Mouse (Mus musculus): ENCODE data around the gene Utp15.

The Utp15 gene

DNA sequence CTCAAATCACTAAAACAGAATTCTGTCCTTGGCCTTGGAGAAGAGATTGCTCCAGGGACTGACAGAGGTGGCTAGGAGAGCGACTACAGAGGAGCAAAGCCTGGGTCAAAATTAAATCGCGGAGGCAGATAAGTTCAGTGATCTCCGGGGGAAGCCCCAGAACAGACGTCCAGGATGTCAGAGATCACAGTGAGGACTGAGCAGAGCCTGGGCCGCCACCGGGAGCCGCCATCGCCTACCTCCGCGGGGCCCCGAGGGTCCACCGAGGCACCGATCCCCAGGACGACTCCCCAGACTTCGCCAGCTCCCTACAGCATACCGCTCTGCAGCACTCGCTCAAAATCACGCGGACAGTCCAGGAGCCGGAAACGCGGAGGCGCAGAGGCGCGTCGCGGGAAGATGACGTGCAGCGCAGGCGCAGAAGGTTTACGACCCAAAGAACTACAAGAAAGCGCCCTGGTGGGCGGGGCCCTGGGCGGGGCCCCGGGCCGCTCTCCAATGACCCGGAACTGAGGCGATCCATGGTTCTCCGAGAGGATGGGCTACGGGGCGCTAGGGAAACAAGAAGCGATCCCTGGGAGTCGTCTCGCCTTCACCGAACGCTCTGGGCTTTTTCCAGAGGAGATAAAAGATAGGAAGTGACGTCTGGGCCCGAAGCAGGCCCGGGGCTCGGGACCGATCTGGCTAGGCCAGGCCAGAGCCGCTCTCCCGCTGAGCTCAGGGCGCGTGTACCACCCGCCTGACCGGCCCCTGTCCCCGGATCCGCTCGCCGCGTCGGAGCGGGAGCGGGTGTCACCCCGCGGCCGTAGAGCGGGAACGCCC lies at the start of gene Utp15, which contains the start of gene Ankra2:
Utp15 (minus strand) TSS at position 406 of the 822 bp plus-strand sequence.
Ankra2 (plus strand) TSS at position 439 of the 822 bp plus-strand sequence.
- peak; percentile 97 to 98 for DNase-seq

DNA sequence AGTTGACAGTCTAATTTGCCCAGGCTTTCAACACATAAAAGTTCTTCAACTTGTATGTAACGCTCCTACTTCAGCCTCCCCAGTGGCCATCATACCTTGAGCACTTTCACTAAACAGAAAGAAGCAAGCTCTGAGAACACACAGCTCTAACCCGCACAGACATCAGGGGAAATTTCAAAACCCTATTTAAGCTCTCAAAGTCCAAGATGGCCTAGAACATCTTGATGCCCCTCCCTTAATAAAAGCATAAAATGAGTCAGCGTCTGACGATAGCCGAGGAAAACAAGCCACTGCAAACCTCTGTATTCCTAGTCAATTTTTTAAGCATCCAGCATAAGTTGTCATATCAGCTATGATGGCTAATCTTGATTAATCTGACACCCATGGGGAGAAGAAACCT lies 48.8 kb upstream of the Utp15 start:
- DNase-seq = no peak

DNA sequence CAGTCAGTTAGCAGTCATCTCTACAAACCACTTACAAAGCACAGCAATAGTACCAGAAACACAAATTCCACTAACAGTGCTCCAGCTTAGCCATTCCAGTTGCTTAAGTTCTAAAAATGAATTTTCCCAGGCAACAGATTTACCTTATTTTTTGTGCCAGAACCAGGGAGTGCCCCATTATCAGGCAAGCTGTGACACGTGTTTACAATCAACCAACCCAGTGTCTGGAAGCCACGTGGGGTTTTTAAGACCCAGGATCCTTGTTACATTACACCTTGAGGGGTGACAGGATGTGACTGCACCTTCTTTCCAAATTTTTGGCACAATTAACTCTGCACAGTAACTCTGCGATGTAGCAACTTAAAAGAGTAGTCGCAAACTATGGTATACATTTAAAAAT lies 45.9 kb upstream of the Utp15 start:
- no peak for DNase-seq

DNA sequence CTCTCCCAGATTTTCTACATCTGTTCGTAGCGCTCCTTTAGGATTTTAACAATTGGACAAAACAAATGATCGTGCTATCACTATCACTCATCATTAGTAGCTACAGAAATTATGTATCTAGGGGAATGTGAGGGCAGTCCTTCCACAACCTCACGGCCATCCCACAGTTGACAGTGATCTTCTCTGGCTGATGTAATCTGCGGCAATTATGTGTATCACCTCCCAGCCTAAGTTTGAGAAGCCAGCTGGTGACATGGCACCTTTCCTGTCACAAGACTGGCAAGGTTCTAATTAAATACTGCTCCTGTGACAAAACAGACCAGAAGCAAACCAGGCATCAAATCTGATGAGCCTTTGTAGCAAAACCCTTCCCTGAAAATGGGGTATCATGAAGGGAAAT lies 45.2 kb upstream of the Utp15 start:
- DNase-seq = no peak

DNA sequence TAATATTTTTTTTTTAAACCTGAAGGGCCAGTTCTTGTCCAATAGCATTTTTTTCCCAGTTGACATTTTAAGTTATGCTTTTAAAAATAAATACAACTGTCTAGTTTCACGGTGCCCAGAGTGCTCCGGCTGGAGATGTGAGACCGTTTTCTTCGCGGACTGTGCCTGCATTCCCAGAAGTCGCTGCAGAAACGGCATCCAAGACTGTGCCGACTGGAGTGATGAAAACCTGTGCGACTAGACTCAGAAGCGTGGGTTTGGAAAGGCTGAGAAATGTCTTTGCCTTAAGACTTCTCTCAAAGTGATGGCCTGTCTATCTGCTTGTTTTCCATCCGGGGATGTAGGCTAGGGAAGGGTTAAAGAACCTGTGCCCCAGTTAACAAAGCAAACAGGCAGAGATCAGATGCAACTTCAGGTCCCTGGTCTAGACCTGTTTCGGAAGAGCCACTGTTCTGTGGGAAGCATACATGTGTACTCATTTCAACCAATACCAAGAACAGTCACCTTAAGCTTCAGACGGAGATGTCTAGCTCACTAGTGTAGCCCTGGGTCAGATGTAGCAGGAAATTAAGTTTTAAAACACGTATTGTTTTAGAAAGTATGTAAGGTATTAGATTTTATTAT lies 44.1 kb upstream of the Utp15 start:
- no peak for DNase-seq

DNA sequence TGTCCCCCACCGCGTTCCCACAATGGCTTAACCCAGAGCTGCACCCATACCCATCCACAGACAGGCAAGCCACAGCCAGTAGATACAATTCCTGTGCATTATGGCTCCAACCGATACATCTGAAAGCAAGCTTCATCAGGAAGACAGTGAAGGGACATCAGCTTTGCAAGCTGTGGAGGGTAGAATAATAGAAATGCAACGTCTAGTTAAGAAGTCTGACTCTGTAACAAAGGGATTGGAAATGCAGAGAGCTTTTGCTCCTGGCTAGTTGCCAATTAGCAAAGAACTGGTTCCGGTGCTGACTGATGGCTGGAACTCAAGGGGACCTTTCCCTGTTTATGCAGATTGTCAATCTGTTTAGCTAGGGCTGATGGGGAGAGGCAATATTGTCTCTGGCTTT lies 43.6 kb upstream of the Utp15 start:
- no peak for DNase-seq

DNA sequence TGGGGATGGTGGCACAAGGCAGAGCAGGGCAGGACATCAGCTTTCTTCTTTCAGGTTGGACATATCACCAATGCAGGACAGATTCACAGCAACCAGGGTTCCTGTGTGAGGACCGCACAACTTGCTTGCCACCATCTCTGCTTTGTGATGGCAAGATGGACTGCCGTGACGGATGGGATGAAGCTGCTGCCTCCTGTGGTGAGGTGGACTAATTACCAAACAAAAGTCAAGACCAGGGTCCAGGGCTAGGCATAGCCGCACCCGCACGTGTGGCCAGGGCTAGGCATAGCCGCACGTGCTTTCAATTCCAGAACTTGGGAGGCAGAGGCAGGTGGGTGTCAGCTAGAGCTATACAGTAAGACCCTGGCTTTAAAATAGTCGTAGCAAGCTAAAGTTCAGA lies 42.4 kb upstream of the Utp15 start:
- no peak for DNase-seq

DNA sequence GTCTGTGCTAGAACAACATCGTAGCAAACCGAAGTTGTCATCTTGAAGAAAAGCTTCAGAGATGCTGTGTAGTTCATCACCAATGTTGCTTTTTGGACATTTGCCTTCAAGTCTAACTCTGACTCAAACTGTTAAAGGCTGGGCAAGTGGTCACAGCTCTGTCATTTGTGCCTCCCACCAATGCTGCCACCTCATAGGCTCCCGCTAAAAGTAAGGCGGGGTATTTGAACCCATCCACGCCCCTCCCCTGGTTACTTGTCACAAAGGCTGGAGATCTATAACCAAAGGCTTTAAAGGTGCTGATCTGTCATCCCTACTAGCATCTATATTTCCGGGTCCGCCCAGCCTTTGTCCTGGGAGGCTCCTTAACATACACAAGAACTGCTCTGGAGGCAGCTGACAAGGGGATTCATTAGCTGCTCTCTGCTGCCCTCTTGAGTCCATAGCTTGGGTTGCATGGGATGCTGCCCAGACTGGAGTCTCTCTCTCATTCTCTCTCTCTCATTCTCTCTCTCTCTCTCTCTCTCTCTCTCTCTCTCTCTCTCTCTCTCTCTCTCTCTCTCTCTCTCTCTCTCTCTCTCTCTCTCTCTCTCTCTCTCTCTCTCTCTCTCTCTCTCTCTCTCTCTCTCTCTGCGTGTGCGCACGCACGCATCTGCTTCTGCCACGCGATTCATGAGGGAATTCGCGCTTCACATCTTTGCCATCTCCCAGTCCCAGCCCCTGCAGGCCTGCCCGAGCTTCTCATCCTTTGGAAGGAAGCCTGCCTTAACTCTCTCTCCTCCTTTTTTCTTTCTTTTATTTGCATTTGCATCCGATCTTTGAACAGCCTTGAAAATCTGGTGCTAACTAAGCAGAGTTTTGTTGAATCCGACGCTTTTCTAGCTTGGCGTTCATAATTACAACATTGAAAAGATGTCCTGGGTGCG lies 36.3 kb upstream of the Utp15 start:
- peak; percentile 78 for DNase-seq

DNA sequence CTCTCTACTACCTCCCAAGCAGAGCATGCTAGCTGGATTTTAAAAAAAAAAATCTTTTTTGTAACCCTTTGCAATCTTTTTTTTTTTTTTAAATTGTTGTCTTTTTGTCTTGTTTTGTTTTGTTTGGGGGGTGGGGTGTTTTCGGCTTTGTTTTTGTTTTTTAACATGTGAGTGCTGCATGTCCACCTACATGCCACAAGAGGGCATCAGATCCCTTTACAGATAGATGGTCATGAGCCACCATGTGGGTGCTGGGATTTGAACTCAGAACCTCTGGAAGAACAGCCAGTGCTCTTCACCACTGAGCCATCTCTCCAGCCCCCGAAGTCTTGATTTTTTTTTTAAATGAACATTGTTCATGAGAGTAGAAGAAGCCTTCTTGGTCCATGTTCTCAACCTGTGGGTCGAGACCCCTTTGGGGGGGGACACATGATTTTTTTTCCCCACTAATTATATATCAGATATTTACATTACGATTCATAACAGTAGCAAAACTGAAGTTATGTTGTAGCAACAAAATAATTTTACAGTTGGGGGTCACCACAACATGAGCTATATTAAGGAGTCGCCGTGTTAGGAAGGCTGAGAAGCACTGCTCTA lies 35.1 kb upstream of the Utp15 start:
- DNase-seq = no peak

DNA sequence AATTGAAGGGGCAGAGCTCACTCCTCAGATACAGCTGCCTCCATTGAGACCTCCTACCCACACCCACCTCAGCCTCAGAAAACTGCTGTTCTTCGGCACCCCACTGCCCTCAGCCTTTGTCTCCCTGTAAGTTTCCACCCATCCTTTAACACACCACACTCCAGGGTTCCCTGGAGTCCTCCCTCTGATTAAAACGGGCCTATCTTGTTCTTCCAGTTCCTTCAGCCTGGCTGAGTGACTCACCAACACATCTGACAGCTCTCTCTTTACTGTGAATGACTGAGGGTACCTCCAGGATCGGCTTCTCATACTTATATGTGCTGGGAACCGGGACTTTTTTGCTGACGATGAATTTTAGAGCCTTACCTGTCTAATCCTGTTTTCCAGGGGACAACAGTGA lies 33.2 kb upstream of the Utp15 start:
- DNase-seq = no peak

DNA sequence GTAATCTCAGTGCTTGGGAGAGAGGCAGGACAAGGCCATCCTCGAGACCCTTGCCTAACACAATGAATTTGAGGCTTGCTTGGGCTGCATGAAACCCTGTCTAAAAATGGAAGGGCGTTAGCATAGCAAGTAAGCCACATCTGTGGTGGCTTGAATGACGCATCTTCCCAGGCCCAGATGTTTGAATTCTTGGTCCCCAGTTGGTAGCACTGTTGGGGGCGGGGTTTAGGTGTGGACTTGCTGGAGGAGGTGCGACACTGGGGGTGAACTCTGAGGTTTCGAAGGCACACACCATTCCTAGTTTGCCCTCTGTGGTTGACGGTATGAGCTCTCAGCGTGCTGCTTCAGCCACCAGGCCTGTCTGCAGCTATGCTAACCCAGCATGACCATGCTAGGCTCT lies 28.9 kb upstream of the Utp15 start:
- DNase-seq = no peak

DNA sequence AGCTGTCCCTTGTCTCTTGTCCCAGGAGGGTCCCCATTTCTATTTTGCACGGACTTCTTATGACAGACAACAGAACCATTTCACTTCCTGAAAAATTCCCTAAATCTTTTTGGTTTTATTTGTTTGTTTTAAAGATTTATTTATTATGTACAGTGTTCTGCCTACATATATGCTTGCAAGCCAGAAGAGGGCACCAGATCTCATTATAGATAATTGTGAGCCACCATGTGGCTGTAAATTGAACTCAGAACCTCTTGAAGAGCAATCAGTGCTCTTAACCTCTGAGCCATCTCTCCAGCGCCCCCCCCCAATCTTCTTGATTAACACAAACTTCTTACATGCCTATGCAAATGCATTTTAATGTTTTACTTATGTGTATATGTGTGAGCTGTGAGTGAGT lies 27.9 kb upstream of the Utp15 start:
- DNase-seq = no peak

DNA sequence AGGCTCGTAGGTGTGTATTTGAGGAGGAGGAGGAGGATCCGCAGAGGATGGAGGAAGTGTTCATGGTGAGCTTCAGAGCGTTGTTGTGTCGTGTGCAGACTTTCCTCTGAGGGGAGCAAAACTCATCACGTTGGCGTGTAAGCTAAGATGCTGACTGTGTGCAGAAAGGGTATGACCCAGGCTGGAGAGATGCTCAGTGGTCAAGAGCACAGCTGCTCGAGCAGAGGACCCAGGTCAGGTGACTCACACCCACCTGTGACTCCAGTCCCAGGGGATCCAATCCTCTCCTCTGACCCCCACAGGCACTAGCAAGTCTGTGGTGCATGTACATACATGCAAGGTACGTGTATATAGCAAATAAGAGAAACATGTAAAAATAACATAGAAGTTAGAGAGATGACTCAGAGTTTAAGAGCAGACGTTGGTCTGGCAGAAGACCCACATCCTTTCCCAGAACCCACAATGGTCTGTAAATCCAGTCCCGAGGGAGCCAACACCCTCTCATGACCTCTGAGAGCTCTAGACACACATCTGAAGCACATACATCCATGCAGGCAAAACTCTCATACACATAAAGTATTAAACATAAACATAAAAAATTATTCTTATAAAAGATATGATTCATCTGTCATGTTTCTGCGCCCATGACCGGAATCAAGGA lies 18.3 kb upstream of the Utp15 start:
- DNase-seq = no peak

DNA sequence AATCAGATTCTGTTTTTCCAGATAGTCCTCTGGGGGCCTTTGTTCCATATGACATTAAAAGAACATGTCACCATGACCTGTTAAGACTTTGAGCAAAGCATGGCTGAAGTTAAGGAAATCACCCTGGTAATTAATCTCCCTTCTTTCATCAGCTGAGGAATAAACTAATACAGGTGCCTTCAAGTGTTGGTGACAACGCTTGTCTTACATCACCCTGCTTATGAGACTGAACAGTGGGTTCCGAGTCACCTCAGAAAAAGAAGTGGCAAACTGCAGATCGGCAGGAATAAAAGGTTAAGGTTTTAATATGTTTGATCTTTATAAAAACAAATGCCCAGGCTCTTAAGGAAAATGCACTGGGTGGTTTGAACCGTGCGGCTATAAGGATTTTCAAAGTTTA lies 16.8 kb upstream of the Utp15 start, which contains the start of gene Gm21976:
Gm21976 (plus strand) TSS at position 202 of the 400 bp plus-strand sequence.
- DNase-seq = no peak

DNA sequence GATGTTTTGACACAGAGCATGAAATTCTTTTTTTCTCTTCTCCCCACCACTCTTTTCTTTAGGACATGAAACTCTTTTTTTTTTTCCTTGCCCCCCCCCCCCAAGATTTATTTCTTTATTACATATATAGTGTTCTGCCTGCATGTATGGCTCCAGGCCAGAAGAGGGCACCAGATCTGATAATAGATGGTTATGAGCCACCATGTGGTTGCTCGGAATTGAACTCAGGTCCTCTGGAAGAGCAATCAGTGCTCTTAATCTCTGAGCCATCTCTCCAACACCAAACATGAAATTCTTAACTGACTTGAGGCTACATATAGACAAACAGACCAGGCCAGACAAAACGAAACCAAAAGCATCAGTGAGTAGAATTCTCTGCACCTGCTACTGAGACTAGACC lies 14.7 kb upstream of the Utp15 start:
- DNase-seq = no peak

DNA sequence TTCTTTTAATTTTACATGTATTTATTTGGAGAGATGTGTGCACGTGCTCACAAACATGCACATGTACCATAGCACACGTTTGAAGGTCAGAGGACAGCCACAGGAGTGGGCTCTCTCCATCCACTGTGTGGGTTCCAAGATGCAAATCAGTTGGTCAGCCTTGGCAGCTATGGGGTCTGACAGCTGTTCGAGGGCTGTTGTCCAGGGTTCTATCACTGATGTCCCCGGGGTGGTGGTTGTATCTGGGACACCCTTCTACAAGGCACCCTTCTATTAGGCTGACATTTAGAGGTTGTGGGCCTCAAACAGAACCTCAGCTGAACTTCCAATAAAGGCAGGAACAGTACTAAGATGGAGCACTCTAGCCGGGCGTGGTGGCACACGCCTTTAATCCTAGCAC lies 13.4 kb upstream of the Utp15 start:
- DNase-seq = no peak

DNA sequence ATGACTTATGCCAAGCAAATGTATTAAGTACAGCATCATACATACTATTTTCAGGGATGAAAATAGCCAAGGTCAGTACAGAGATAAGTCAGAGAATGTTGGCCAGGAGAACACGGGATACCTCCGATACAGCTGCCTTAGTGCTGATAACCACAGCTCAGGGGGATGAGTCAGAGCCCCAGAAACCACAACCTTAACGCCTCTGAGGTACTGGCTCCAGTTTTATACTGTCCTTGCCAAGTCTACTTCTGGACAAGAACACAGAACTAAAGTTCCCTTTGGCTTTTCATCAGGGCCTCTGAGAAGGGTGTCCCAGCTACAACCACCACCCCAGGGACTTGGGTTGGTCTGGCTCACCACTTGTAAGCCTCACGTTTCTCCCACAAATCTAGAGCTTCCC lies 12.8 kb upstream of the Utp15 start:
- no peak for DNase-seq

DNA sequence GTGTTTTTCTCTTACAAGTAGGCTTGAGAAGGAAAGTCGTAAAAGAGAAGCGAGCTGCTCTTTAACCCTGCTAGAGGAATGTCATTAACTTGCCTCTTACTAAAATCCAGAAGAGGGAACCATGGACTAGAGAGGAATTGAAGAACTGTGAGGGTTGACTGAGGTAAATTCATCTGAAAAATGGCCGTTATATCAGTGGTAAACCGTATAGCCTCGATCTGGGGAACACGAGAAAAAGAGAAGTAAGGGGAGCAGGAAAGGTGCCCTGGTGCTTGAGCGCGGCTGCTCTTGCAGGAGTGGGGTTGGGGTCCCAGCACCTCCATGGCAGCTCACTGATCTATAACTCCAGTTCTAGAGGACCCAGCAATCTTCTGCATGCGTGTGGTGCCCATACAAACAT lies 11.2 kb upstream of the Utp15 start:
- DNase-seq = no peak

DNA sequence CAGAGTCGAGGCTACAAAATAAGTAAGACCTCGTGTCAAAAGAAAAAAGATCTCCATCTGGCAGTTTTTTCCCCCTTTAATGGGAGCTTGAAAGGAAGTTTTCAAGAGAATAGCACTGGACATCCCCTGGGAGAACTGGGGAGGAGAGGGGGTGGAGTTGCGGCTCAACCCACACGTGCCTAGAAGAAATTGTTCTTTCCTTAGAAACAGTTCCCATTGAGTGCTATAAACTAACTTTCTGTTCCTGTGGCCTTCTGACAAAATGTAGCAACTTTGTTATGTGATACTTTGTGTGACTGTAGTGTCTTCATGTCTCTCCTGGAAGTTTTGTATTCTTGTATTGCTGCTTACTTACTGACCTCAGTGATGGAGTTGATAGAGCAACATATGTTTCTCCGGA lies 1.3 kb upstream of the Utp15 start:
- peak in 1 of 2 experiments; percentile 3 for DNase-seq

DNA sequence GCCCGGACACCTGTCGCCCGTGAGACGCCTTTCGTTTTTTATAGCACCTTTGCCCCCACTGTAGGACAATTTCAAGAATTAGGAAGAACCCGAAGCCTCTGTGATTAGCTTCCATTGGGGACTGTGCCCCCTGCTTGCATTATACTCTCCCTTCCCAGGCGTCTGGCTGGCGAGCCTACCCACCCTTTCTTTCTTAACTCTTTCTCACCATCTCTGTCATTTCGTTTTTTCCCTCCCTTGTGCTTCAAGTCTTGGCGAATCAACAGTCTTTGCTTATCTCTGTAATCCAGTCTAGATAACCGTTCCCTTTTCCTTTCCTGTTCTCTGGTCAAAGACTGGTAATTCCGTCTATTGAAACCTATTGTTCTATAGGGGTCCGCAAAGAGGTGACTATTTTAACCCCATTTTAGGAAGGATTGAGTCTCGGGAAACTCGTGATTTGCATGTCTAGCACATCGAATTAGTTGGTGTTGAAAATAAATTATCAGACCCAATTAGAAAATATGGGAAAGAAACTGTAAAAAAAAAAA lies 682 bp upstream of the Utp15 start:
- DNase-seq = no peak

DNA sequence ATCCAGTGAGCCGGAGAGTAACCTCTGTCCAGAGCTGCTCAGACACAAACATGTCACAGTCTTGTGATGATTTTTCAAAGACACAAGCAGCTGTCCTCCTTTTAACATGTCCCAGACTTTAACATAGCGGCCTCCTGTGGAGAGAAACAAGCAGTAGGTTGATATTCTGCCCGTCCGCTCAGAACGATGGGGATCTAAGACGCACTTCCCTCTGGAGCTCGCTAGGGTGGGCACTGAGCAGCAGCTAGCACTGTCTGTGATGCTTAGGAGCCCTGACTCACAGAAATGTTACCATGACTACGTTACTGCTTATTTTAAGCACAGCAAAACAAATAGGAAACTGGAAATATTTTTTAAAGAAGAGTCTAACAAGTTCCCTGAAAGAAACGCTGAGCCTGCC lies 7.9 kb downstream of the Utp15 start:
- DNase-seq = no peak

DNA sequence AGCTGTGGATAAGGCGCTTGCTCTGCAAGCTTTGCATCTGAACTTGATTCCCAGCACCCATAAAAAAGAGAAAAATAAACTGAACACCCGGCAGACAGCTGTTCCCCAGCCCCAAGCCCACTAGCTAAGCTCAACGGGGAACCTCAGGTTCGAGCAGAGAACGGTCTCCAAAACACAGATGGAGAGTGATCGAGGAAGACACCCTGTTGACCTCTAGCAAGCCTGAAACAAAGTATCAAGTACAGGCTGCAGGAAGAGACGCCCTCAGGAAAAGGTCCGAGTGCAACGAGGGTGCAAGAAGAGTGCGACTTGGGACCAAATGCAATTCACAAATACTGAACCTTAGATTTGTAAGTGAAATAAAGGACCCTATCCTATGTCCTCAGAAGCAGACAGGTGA lies 13.2 kb downstream of the Utp15 start:
- no peak for DNase-seq
